Mouse (Mus musculus) brain, adult 10 weeks (tissue): ENCODE measurements around the gene Ddx10. TPM values are rescaled to one million over a fixed set of nuclear protein-coding genes. Genes with fewer than 3 reads are reported as not detected.

ENCODE experiments used
- polyA plus RNA-seq: library from polyadenylated mRNA; stranded (reverse); fragments of 350-450 nt; fragmentation: Illumina TruSeq; extraction: RNeasy Lipid Tissue Mini Kit (QIAGEN cat#74804); gene quantifications from one replicate; pipeline ENCODE4 v1.2.3, GENCODE M21; 2015; ENCODE audit warnings: low read depth, low replicate concordance

Ddx10 gene
- polyA plus RNA-seq, result 13.4 TPM

GRCm38 (mm10) chr9:53247953-53248397 lies at the start of gene Ddx10:
Gene Ddx10, minus strand, starts transcription at chr9:53248053.

Other genes starting within 250 kb of the Ddx10 start
- gene Exph5, start 53.6 kb upstream of the Ddx10 start, polyA plus RNA-seq, result 6.8 TPM
- gene Kdelc2, start 136.0 kb upstream of the Ddx10 start, polyA plus RNA-seq, result 6.4 TPM
- gene 4930550C14Rik, start 154.3 kb upstream of the Ddx10 start, polyA plus RNA-seq, result 1.4 TPM